In the genomic region with DNA sequence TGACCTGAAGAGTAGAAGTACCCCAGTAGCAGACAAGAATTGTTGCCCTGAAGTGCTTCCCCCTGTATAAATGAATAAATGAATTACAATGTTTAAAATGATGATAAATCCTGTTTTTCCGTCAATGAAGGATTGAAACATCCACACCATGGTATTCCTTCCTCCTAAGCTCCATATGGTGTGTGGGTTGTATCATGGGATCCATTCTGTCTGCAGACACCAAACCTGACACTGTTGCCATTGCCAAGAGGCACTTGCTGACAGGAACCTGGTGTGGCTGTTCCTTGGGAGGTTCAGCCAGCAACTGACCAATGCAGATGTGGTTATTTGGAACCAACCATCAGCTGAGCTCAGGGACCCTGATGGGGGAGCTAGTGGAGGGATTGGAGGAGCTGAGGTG, we compare ENCODE assay signal across 22 mouse cellular contexts.
"Had no signal": no experiment of that assay in that cellular context is flagged by ENCODE, and none has a peak within 500 bp of the region (broad histone marks: within the 10 kb centered on the region; RNA-seq: fewer than 3 reads in every experiment).

No protein-coding gene starts in this region.

- H3K27me3 ChIP-seq: heart, embryonic 12.5 days; hindbrain, embryonic 12.5 days; intestine, embryonic 15.5 days; limb, embryonic 12.5 days; liver, embryonic 13.5 days; liver, embryonic 15.5 days had no signal

- H3K4me3 ChIP-seq: gastrocnemius, adult 2 months; heart, embryonic 10.5 days; heart, embryonic 12.5 days; hindbrain, embryonic 10.5 days; hindbrain, embryonic 12.5 days; intestine, embryonic 15.5 days; limb, embryonic 10.5 days; limb, embryonic 12.5 days; liver, embryonic 13.5 days; liver, embryonic 15.5 days had no signal

- DNase-seq: gastrocnemius, adult 2 months; gastrocnemius, postnatal 10 days; gastrocnemius, postnatal 25 days; heart, adult 18-20 months; heart, postnatal 10 days; heart, postnatal 4 days; kidney, adult 18-20 months; kidney, adult 8-10 months; kidney, postnatal 10 days; kidney, postnatal 25 days; kidney, postnatal 4 days; liver; liver, embryonic 13.5 days had no signal

- H3K27ac ChIP-seq: gastrocnemius, adult 2 months; heart, embryonic 10.5 days; hindbrain, embryonic 10.5 days; hindbrain, embryonic 12.5 days; hindbrain, embryonic 14.5 days; intestine, embryonic 15.5 days; limb, embryonic 10.5 days; limb, embryonic 12.5 days; liver, embryonic 13.5 days; liver, embryonic 15.5 days had no signal

- H3K4me1 ChIP-seq: heart, embryonic 12.5 days; hindbrain, embryonic 10.5 days; hindbrain, embryonic 12.5 days; intestine, embryonic 15.5 days; limb, embryonic 10.5 days; limb, embryonic 12.5 days; liver, embryonic 13.5 days; liver, embryonic 15.5 days had no signal
